Mouse (Mus musculus) regulatory T cell (primary cell): ENCODE results near the gene Hspa1l.

ENCODE experiments used
- in situ Hi-C: fragments of 300-600 bp; cut with MboI, MseI; formaldehyde crosslinking; loops from one replicate; pipeline ENCODE4 v1.15.1; 2025; ENCODE audit warnings: high pct_unique_total_duplicates

Gene Hspa1l

DNA sequence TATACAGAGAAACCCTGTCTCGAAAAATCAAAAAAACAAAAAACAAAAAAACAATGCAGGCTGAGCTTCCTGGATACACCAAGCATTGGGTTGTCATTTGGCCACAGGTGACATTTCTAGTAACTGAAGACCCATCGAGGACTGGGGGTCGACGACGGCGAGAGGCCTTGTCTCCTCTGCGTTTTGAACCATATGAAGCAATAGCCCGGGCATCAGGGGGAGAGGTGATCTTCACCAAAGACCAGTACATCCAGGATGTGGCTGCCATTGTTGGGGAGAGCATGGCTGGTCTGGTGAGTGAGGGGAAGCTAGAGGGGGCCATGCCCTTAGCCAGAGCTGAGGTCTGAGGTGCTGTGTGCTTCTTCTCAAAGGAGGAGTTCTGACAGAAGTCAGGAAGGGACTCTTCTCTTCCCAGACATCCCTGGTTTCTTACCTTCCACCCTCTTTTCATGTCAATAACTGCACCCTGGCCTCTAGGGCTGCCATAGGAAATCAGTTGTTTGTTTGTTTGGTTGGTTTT is 50.1 kb downstream of the Hspa1l start:
- in situ Hi-C loops = loop anchor here (5.0 kb wide), 1 partner anchor 45 kb away; the partner anchor contains the start of genes Ly6g6c and Mpig6b

DNA sequence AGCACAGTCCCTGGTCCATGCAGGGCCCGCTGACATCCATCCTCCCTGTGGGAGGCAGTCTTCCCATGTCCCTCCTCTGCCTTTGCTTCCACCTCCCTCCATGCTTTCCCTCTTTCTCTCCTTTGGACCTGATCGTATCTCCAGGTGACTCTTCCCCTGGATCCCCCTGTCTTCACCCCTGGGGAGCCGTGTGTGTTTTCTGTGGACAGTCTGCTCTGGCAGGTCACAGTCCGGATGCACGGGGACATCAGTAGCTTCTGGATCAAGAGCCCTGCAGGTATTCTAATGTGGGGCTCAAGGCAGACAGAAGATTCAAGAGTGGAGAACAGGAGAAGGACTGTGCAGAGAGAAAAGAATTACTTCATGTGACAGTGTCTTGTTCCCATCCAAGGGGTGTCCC is 50.7 kb downstream of the Hspa1l start:
- in situ Hi-C loops = loop anchor here (5.0 kb wide), 1 partner anchor 44 kb away; the partner anchor contains the start of genes Ly6g6c and Mpig6b

DNA sequence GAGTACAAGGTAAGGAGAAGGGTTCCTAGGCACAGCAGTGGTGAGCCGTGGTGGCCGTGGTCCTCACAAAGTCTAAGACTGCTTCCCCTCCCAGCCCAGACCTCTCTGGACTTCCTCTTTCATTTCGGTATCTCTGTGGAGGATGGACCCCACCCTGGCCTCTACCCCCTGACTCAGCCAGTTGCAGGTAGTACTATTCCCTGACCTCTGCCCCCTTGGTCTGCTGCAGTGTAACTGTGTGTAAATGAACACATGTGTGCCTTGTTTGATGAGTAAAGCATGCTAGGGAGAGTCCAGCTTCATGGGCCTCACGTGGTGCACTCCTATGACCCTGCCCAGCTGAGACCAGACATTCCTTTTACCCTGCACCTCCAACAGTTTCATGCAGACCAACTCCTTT is 51.3 kb downstream of the Hspa1l start:
- in situ Hi-C loops = loop anchor here (5.0 kb wide), 1 partner anchor 44 kb away; the partner anchor contains the start of genes Ly6g6c and Mpig6b

DNA sequence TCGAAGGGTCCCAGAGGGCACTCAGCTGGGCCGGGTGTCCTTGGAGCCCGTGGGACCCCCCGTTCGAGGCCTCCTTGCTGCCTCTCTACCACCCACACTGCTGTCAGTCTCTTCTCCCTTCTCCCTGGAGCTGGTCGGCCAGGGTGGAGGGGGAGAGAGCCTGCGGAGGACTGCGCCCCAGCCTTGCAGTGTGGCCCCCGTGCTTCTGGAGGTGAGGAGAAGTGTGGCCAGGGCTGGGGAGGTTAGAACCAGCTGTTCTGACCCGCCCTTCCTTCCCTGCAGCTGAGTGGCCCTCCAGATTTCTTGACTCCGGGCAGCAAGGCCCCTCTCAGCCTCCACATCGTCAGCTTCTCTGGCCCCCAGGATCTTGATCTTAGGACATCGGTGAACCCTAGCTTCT is 51.8 kb downstream of the Hspa1l start:
- in situ Hi-C loops = loop anchor here (5.0 kb wide), 1 partner anchor 43 kb away; the partner anchor contains the start of genes Ly6g6c and Mpig6b

DNA sequence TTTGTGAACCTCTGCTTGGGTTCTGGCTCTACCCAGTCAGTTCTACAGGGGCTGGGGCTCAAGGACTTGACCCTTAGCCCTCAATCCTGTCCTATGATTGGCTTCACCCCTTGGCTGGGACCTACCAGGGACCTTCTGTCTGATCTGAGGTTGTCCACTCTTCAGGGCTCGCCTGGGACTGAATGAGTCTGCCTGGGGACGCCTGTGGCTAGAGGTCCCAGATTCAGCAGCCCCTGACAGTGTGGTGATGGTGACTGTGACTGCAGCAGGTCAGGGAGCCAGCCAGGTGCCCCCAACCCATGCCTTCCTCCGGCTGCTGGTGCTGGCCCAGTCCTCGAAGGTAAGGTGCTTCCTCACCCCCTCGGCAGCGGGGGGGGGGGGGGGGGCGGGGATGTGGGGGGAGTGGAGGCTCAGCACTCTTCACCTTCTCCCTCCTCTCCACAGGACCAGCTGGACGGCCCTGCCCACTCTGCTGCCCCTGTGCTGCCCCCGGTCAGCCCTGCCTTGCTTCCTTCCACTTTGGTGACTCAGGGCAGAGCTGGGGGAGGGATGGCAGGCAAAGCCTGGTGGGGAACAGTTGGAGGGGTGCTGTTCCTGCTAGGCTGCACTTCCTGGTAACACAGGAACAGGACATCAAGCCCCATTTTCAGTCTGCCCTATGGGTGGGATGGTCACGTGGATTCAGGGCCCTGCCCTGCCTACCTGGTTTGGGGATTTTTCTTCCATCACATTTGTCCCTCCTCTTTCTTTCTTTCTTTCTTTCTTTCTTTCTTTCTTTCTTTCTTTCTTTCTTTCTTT is 52.4 kb downstream of the Hspa1l start:
- in situ Hi-C loops = loop anchor here (5.0 kb wide), 1 partner anchor 42 kb away; the partner anchor contains the start of genes Ly6g6c and Mpig6b

DNA sequence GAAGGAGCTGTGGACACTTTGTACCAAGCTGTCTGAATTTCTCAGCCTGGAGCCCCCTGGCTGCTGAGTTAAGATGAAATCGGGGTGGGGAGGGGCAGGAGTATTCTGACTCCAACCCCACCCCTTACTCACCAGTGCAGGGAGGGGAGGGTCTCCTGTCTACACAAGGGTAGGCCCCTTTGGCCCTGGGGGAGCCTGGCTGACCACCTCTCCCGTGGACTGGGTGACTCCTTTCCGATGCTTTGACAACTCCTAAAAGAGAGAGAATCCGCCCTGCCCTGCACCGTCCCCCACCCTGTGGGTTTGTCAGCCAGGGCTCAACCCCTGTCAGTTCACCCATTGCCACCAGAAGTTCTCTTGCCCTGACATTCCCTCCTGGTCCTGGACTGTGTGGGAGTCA is 53.7 kb downstream of the Hspa1l start:
- in situ Hi-C loops = no loop called here

DNA sequence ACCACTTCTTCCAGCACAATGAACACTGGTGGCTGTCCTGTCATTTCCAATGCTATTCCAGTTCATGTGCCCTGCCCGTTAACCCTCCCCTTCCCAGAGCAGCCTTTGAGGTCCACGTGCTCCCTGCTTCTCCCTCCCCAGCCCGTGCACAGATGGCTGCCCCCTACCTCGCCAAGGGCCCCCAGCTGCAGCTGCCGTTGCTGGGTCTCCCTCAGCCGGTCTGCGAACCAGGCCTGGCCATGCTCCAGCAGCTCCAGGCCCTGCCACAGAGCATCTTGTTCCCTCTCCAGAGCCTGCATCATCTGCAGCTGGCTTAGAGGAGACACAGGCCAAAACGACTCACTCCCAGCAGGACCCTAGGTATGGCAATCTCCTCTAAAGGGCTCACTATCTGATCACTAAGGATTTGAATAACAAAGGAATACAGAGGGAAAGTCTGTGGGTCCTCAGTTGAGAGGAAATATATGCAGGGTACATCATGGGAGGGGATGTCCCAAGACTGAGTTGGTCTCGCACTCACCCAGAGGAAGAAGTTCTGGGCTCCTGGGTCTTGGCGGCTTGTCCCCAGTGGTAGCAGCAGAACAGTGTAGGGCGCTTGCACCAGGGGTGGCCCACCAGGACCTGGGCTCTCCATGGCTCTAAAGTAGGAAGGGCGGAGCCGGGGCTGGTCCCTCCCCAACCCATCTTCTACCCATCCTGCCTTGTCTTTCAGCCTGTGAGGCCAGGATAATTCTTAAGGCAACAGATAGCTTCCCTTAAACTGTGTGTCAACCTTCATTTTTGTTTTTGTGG is 55.0 kb downstream of the Hspa1l start, which contains the start of gene Sapcd1:
Gene Sapcd1, minus strand, starts transcription at position 740 of the 792 bp plus-strand sequence.
- in situ Hi-C loops = no loop called here

DNA sequence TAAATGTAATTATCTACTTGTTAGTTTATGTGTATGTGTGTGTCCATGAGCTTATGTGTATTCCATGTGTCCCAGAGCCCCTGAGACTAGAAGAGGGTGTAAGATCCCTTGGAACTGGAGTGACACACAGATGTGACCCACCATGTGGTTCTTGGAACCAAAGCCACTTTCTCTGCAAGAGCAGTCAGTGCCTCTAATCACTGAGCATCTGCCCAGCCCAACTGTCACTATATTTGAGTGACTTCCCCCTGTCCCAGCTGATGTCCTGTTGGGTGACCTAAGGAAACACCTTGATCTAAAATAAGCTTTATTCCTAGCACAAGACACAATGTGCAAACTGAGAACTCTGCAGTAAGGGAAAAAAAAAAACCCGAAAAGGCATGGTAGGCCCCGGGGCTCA is 55.8 kb downstream of the Hspa1l start:
- in situ Hi-C loops = no loop called here
